ENCODE assay signal across 18 mouse cellular contexts in the genomic region with DNA sequence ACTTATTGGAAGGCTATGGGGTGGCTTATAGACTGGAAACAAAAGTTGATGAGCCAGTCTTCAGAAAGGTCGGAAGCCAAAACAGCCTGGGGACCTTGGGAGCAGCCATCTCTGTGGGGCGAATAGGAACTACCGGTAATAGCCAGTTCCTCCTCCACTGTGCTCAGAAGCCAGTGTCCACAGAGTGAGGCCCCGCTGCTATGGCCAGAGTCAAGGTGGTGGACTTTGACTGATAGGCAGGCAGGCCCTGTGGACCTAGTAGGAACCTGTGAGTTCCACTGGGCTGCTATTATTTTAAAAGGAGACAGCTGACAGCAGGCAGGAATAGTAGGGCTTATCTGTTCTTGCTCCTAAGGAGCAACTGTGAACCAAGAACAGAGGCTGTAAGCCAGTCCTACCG. TPM values are rescaled to one million over a fixed set of nuclear protein-coding genes. Genes with fewer than 3 reads are reported as not detected.
A peak's percentile ranks its signal among the peaks of the same experiment; 100 is the strongest.
DNase-seq lines count a peak whose midpoint lies in the region; ATAC-seq and TF ChIP-seq lines count a peak whose summit lies in the region.
"Had no signal": no experiment of that assay in that cellular context is flagged by ENCODE, and none has a peak within 500 bp of the region (broad histone marks: within the 10 kb centered on the region; RNA-seq: fewer than 3 reads in every experiment).

No protein-coding gene starts in this region.

- H3K9ac ChIP-seq in intestine, postnatal 0 days (ENCODE audit: low read depth, low read length): no peak overlapping the region
- no peak overlapping the region for H3K9ac ChIP-seq in liver, postnatal 0 days (replicated peaks)
- no peak overlapping the region for H3K9ac ChIP-seq in midbrain, embryonic 11.5 days (ENCODE audit: low read length)
- H3K9ac ChIP-seq: forebrain, embryonic 15.5 days; limb, embryonic 13.5 days had no signal

- H3K9me3 ChIP-seq in intestine, postnatal 0 days (ENCODE audit: control insufficient read depth): no peaks in the 10 kb centered on the region
- H3K9me3 ChIP-seq in liver, postnatal 0 days (ENCODE audit: low read length): no peaks in the 10 kb centered on the region
- H3K9me3 ChIP-seq in midbrain, embryonic 11.5 days (ENCODE audit: control insufficient read depth, low read length): no peaks in the 10 kb centered on the region
- H3K9me3 ChIP-seq: forebrain, embryonic 15.5 days; limb, embryonic 13.5 days had no signal

- peak; percentile 74 for ATAC-seq in intestine, postnatal 0 days
- ATAC-seq in liver, postnatal 0 days: peak; percentile 78
- no peak for ATAC-seq in midbrain, embryonic 11.5 days (ENCODE audit: low FRiP score)
- ATAC-seq: forebrain, embryonic 15.5 days; lung, postnatal 0 days had no signal

- H3K4me3 ChIP-seq in intestine, postnatal 0 days (ENCODE audit: low read depth, low read length): no peak overlapping the region
- no peak overlapping the region for H3K4me3 ChIP-seq in liver, postnatal 0 days (ENCODE audit: low read depth, low read length)
- H3K4me3 ChIP-seq in midbrain, embryonic 11.5 days (ENCODE audit: low read depth, low read length): no peak overlapping the region
- H3K4me3 ChIP-seq: erythroblast, embryonic 14.5 days; forebrain, embryonic 15.5 days; limb, embryonic 13.5 days had no signal

- no peaks in the 10 kb centered on the region for H3K4me1 ChIP-seq in intestine, postnatal 0 days (replicated peaks; ENCODE audit: control insufficient read depth, insufficient read depth, low read length)
- H3K4me1 ChIP-seq in liver, postnatal 0 days (ENCODE audit: insufficient read depth): peaks cover 37% of the 10 kb centered on the region
- no peaks in the 10 kb centered on the region for H3K4me1 ChIP-seq in midbrain, embryonic 11.5 days (ENCODE audit: control insufficient read depth, insufficient read depth, low read length)
- H3K4me1 ChIP-seq: forebrain, embryonic 15.5 days had no signal

- no peak for TF ChIP-seq EP300 in liver, postnatal 0 days (IDR thresholded peaks at IDR 0.05; ENCODE audit: low read depth)

- peak; percentile 58 for DNase-seq in fat pad, adult 2 months (ENCODE audit: extremely low read depth, low read depth, low spot score)
- DNase-seq in liver: peak; percentile 41
- DNase-seq in liver, postnatal 0 days: no peak
- DNase-seq in frontal cortex, postnatal 14 days (ENCODE audit: low spot score in 2 of 2): no peak
- DNase-seq in right cerebral cortex, adult 2 months (ENCODE audit: low spot score in 2 of 2): no peak
- DNase-seq in midbrain, embryonic 11.5 days (ENCODE audit: low spot score, missing footprints): no peak
- DNase-seq: adrenal gland, postnatal 14 days; cerebellum, adult 18-20 months; cerebellum, postnatal 36 days; gastrocnemius, postnatal 10 days; layer of hippocampus, adult 9-11 months; spleen, adult 18-20 months; thymus, postnatal 36 days had no signal

- 69% methylated on average over 5 of the region's 5 CpGs for WGBS in intestine, postnatal 0 days
- 50% methylated on average over 5 of the region's 5 CpGs for WGBS in liver, postnatal 0 days (ENCODE audit: insufficient replicate concordance)
- WGBS in midbrain, embryonic 11.5 days: 83% methylated on average over 5 of the region's 5 CpGs

- H3K36me3 ChIP-seq in intestine, postnatal 0 days (ENCODE audit: control insufficient read depth, insufficient read depth): peaks cover 14% of the 10 kb centered on the region; the same call in 1 of the 2 replicates
- H3K36me3 ChIP-seq in liver, postnatal 0 days (replicated peaks; ENCODE audit: insufficient read depth, low read length): peaks cover 14% of the 10 kb centered on the region
- H3K36me3 ChIP-seq in midbrain, embryonic 11.5 days (ENCODE audit: control insufficient read depth, insufficient read depth, low read length): no peaks in the 10 kb centered on the region

- TF ChIP-seq CTCF in intestine, postnatal 0 days (IDR thresholded peaks at IDR 0.05; ENCODE audit: low read depth): no peak
- no peak for TF ChIP-seq CTCF in liver, postnatal 0 days (IDR thresholded peaks at IDR 0.05; ENCODE audit: low read depth)

- H3K27me3 ChIP-seq in intestine, postnatal 0 days (replicated peaks; ENCODE audit: control insufficient read depth, insufficient read depth, low read length): no peaks in the 10 kb centered on the region
- H3K27me3 ChIP-seq in liver, postnatal 0 days (ENCODE audit: insufficient read depth, low read length): no peaks in the 10 kb centered on the region
- no peaks in the 10 kb centered on the region for H3K27me3 ChIP-seq in midbrain, embryonic 11.5 days (ENCODE audit: control insufficient read depth, insufficient read depth, low read length)
- H3K27me3 ChIP-seq: forebrain, embryonic 15.5 days; limb, embryonic 13.5 days had no signal

- H3K4me2 ChIP-seq in intestine, postnatal 0 days (replicated peaks; ENCODE audit: low read depth): no peak overlapping the region
- peak overlapping the region; percentile 34 for H3K4me2 ChIP-seq in liver, postnatal 0 days (ENCODE audit: low read depth, low read length)
- no peak overlapping the region for H3K4me2 ChIP-seq in midbrain, embryonic 11.5 days
- H3K4me2 ChIP-seq: forebrain, embryonic 15.5 days; limb, embryonic 13.5 days had no signal

- peak overlapping the region; percentile 52; the same call in 1 of the 2 replicates for H3K27ac ChIP-seq in intestine, postnatal 0 days (ENCODE audit: low read depth, low read length)
- H3K27ac ChIP-seq in liver, postnatal 0 days (ENCODE audit: low read depth): peak overlapping the region; percentile 74
- H3K27ac ChIP-seq in midbrain, embryonic 11.5 days (ENCODE audit: low read depth, low read length): no peak overlapping the region
- H3K27ac ChIP-seq: forebrain, embryonic 15.5 days; limb, embryonic 13.5 days had no signal

RNA-seq across cellular contexts. Expression of gene Scap, which starts 17.5 kb away (rescaled TPM):
- 14.9 and 15.7 TPM in 2 replicates for polyA plus RNA-seq in intestine, postnatal 0 days (2015; fragmentation: Nextera tagmentation; extraction: Ambion mirVana)
- 42.7 and 44.4 TPM in 2 replicates for polyA plus RNA-seq in liver, postnatal 0 days (2015; fragmentation: Nextera tagmentation; extraction: Ambion mirVana)
- polyA plus RNA-seq in midbrain, embryonic 11.5 days (2014; fragmentation: Nextera tagmentation; extraction: Ambion mirVana): 19.2 and 24.9 TPM in 2 replicates

RNA-seq across cellular contexts. Expression of gene Elp6, which starts 45.6 kb away (rescaled TPM):
- polyA plus RNA-seq in intestine, postnatal 0 days (2015; fragmentation: Nextera tagmentation; extraction: Ambion mirVana): 6.3 and 7.5 TPM in 2 replicates
- polyA plus RNA-seq in liver, postnatal 0 days (2015; fragmentation: Nextera tagmentation; extraction: Ambion mirVana): 3.2 and 3.3 TPM in 2 replicates
- polyA plus RNA-seq in midbrain, embryonic 11.5 days (2014; fragmentation: Nextera tagmentation; extraction: Ambion mirVana): 32.8 and 40.2 TPM in 2 replicates

RNA-seq across cellular contexts. Expression of gene Ptpn23, which starts 57.4 kb away (rescaled TPM):
- 10.0 and 10.8 TPM in 2 replicates for polyA plus RNA-seq in intestine, postnatal 0 days (2015; fragmentation: Nextera tagmentation; extraction: Ambion mirVana)
- 3.0 and 3.3 TPM in 2 replicates for polyA plus RNA-seq in liver, postnatal 0 days (2015; fragmentation: Nextera tagmentation; extraction: Ambion mirVana)
- polyA plus RNA-seq in midbrain, embryonic 11.5 days (2014; fragmentation: Nextera tagmentation; extraction: Ambion mirVana): 12.9 and 13.8 TPM in 2 replicates

Comparison
In these comparisons a context has a peak if more than half of its experiments do, and no peak if none do; other contexts are left out.
1. DNase-seq: peak in fat pad, adult 2 months (single experiment) and liver (single experiment); none in liver, postnatal 0 days (single experiment), frontal cortex, postnatal 14 days (0 of 2), right cerebral cortex, adult 2 months (0 of 2) and midbrain, embryonic 11.5 days (single experiment).